16 mouse cellular contexts compared by ENCODE assay signal in genomic region chr6:60717566-60717965, GRCm38 (mm10).
DNase-seq lines count a peak whose midpoint lies in the region; TF ChIP-seq lines count a peak whose summit lies in the region.
"Had no signal": no experiment of that assay in that cellular context is flagged by ENCODE, and none has a peak within 500 bp of the region (broad histone marks: within the 10 kb centered on the region; RNA-seq: fewer than 3 reads in every experiment).

No protein-coding gene starts in this region.

- TF ChIP-seq POLR2A in lung, adult 2 months (IDR thresholded peaks at IDR 0.05; ENCODE audit: borderline replicate concordance, extremely low read depth, low read depth, low read length) = no peak

- no peak for TF ChIP-seq CTCF in layer of hippocampus, adult 2 months (conservative IDR thresholded peaks at IDR 0.05)
- no peak for TF ChIP-seq CTCF in left cerebral cortex, adult 2 months (IDR thresholded peaks at IDR 0.05)
- no peak for TF ChIP-seq CTCF in lung, adult 2 months (IDR thresholded peaks at IDR 0.05; ENCODE audit: insufficient read depth, low read length)

- H3K4me1 ChIP-seq in lung, adult 2 months (ENCODE audit: control insufficient read depth, insufficient read depth, low read length) = no peaks in the 10 kb centered on the region
- H3K4me1 ChIP-seq: forebrain, embryonic 13.5 days; hindbrain, embryonic 10.5 days; limb, embryonic 12.5 days; neural tube, embryonic 15.5 days had no signal

- 0 out of 2 replicates have a peak overlapping the region, but pooled peaks have one; percentile 5 for H3K27ac ChIP-seq in layer of hippocampus, adult 2 months
- peak overlapping the region; percentile 24; the same call in 1 of the 2 replicates for H3K27ac ChIP-seq in left cerebral cortex, adult 2 months
- H3K27ac ChIP-seq: forebrain, embryonic 13.5 days; hindbrain, embryonic 10.5 days; limb, embryonic 12.5 days; neural tube, embryonic 15.5 days had no signal

- H3K4me3 ChIP-seq in layer of hippocampus, adult 2 months = no peak overlapping the region
- no peak overlapping the region for H3K4me3 ChIP-seq in left cerebral cortex, adult 2 months
- no peak overlapping the region for H3K4me3 ChIP-seq in lung, adult 2 months (replicated peaks; ENCODE audit: extremely low read depth, low read depth, low read length)
- H3K4me3 ChIP-seq: forebrain, embryonic 13.5 days; hindbrain, embryonic 10.5 days; limb, embryonic 12.5 days; neural tube, embryonic 15.5 days had no signal

- DNase-seq in layer of hippocampus, adult 2 months (ENCODE audit: low spot score in 2 of 2) = no peak
- no peak for DNase-seq in layer of hippocampus, postnatal 36 days
- DNase-seq in cerebellum, adult 8-10 months = peak; percentile 23
- no peak for DNase-seq in left cerebral cortex, adult 2 months (ENCODE audit: extremely low spot score in 1 of 2, low spot score in 2 of 2)
- peak; percentile 12 for DNase-seq in right cerebral cortex, postnatal 14 days
- DNase-seq in spleen, adult 18-20 months = no peak
- DNase-seq in T-cell, adult 2 months (ENCODE audit: low spot score) = no peak
- DNase-seq in lung, adult 2 months = no peak
- DNase-seq: B cell, adult 2 months; gastrocnemius, postnatal 36 days; lung, postnatal 4 days; thymus, adult 2 months had no signal

- 79% methylated on average over 3 of the region's 3 CpGs for WGBS in lung, adult 2 months

- intact Hi-C loops in left cerebral cortex, adult 2 months (cut with DNase I) = no loop called here

Comparison
In these comparisons a context has a peak if more than half of its experiments do, and no peak if none do; other contexts are left out.
1. DNase-seq: peak in cerebellum, adult 8-10 months (single experiment) and right cerebral cortex, postnatal 14 days (single experiment); none in layer of hippocampus, adult 2 months (0 of 2), layer of hippocampus, postnatal 36 days (0 of 2), left cerebral cortex, adult 2 months (0 of 2), spleen, adult 18-20 months (0 of 2), T-cell, adult 2 months (single experiment) and lung, adult 2 months (single experiment).